In genomic region chr13:49460692-49461414, GRCm38 (mm10) we compare ENCODE assay signal across 12 mouse cellular contexts. TPM values are rescaled to one million over a fixed set of nuclear protein-coding genes. Genes with fewer than 3 reads are reported as not detected.
A peak's percentile ranks its signal among the peaks of the same experiment; 100 is the strongest.
DNase-seq lines count a peak whose midpoint lies in the region; ATAC-seq and TF ChIP-seq lines count a peak whose summit lies in the region.
"Had no signal": no experiment of that assay in that cellular context is flagged by ENCODE, and none has a peak within 500 bp of the region (broad histone marks: within the 10 kb centered on the region; RNA-seq: fewer than 3 reads in every experiment).

No protein-coding gene starts in this region.

- no peak for ATAC-seq in neural tube, embryonic 13.5 days (ENCODE audit: low read depth)
- peak; percentile 60 for ATAC-seq in limb, embryonic 14.5 days (ENCODE audit: low FRiP score, low read depth)
- ATAC-seq: liver, embryonic 12.5 days had no signal

- peaks cover 65% of the 10 kb centered on the region for H3K36me3 ChIP-seq in neural tube, embryonic 13.5 days
- H3K36me3 ChIP-seq in limb, embryonic 14.5 days (ENCODE audit: control insufficient read depth, insufficient read depth, low read length), result peaks cover 32% of the 10 kb centered on the region

- peak; percentile 56 for DNase-seq in heart, adult 8-10 months (ENCODE audit: low spot score)
- no peak for DNase-seq in heart, postnatal 36 days
- no peak for DNase-seq in neural tube, embryonic 10.5 days (ENCODE audit: extremely low spot score, low spot score)
- DNase-seq in limb, embryonic 14.5 days (ENCODE audit: low spot score), result peak; percentile 67
- peak; percentile 49 for DNase-seq in telencephalon, adult 2 months (ENCODE audit: low read depth, low spot score)
- no peak for DNase-seq in thymus, adult 18-20 months
- no peak for DNase-seq in thymus, postnatal 0 days (ENCODE audit: low spot score)

- WGBS in neural tube, embryonic 13.5 days, result 69% methylated on average over 5 of the region's 5 CpGs
- WGBS in limb, embryonic 14.5 days, result 70% methylated on average over 5 of the region's 5 CpGs

- H3K9me3 ChIP-seq in neural tube, embryonic 13.5 days, result no peaks in the 10 kb centered on the region
- no peaks in the 10 kb centered on the region for H3K9me3 ChIP-seq in limb, embryonic 14.5 days (ENCODE audit: control insufficient read depth, low read length)
- H3K9me3 ChIP-seq: liver, embryonic 12.5 days had no signal

- no peak overlapping the region for H3K4me2 ChIP-seq in neural tube, embryonic 13.5 days
- H3K4me2 ChIP-seq in limb, embryonic 14.5 days (replicated peaks; ENCODE audit: low read depth, low read length, severe bottlenecking), result no peak overlapping the region
- H3K4me2 ChIP-seq: liver, embryonic 12.5 days had no signal

- H3K27me3 ChIP-seq in neural tube, embryonic 13.5 days, result no peaks in the 10 kb centered on the region
- H3K27me3 ChIP-seq in limb, embryonic 14.5 days (ENCODE audit: control insufficient read depth, insufficient read depth, low read length), result no peaks in the 10 kb centered on the region
- H3K27me3 ChIP-seq: liver, embryonic 12.5 days had no signal

- no peak overlapping the region for H3K9ac ChIP-seq in neural tube, embryonic 13.5 days
- no peak overlapping the region for H3K9ac ChIP-seq in limb, embryonic 14.5 days (ENCODE audit: low read depth, low read length, severe bottlenecking)
- H3K9ac ChIP-seq: liver, embryonic 12.5 days had no signal

- H3K4me3 ChIP-seq in neural tube, embryonic 13.5 days, result no peak overlapping the region
- no peak overlapping the region for H3K4me3 ChIP-seq in limb, embryonic 14.5 days (replicated peaks; ENCODE audit: low read length)
- H3K4me3 ChIP-seq: erythroblast, embryonic 14.5 days; liver, embryonic 12.5 days had no signal

- intact Hi-C loops in heart, postnatal 36 days (cut with DNase I), result loop anchor here (2.0 kb wide), 1 partner anchor 44 kb away; the partner anchor contains the start of gene Ecm2

- TF ChIP-seq POLR2A in limb, embryonic 14.5 days (IDR thresholded peaks at IDR 0.05; ENCODE audit: borderline replicate concordance, extremely low read depth, insufficient read depth, insufficient read length), result no peak

- H3K4me1 ChIP-seq in neural tube, embryonic 13.5 days (replicated peaks), result no peaks in the 10 kb centered on the region
- peaks cover 14% of the 10 kb centered on the region for H3K4me1 ChIP-seq in limb, embryonic 14.5 days (ENCODE audit: control insufficient read depth, insufficient read depth, low read length)

- peak overlapping the region; percentile 49; the same call in 1 of the 2 replicates for H3K27ac ChIP-seq in neural tube, embryonic 13.5 days (replicated peaks)
- H3K27ac ChIP-seq in limb, embryonic 14.5 days (replicated peaks; ENCODE audit: low read depth, low read length), result peak overlapping the region; percentile 83
- H3K27ac ChIP-seq: liver, embryonic 12.5 days had no signal

RNA-seq across cellular contexts. Expression of gene Tes3-ps, which starts 32.3 kb away (rescaled TPM):
- total RNA-seq in heart, adult 8-10 months (2022), result 1 to 10 TPM in 2 of 4 experiments, under 1 TPM in 2; 0.73 to 1.3 (median 1.0) TPM
- total RNA-seq in heart, postnatal 36 days (2021), result 1 to 10 TPM; 1.1 to 1.5 TPM
- 0.68 and 0.75 TPM in 2 replicates for polyA plus RNA-seq in neural tube, embryonic 13.5 days (2015; fragmentation: Nextera tagmentation; extraction: Ambion mirVana)
- polyA plus RNA-seq in limb, embryonic 14.5 days (2012; rRNA removed), result 0.15 and 0.20 TPM in 2 replicates
- polyA plus RNA-seq in limb, embryonic 14.5 days (2014; fragmentation: Nextera tagmentation; extraction: Ambion mirVana), result 0.58 and 0.91 TPM in 2 replicates
- 0.77 and 1.4 TPM in 2 replicates for polyA plus RNA-seq in thymus, postnatal 0 days (2015; fragmentation: Nextera tagmentation; extraction: Ambion mirVana)
- polyA plus RNA-seq: spleen, adult 2 months had no signal

RNA-seq across cellular contexts. Expression of gene Ippk, which starts 39.8 kb away (rescaled TPM):
- total RNA-seq in heart, adult 8-10 months (2022), result 1 to 10 TPM; 5.5 to 7.5 (median 7.1) TPM
- 1 to 10 TPM; 6.5 TPM for total RNA-seq in heart, postnatal 36 days (2021)
- 12.5 and 13.4 TPM in 2 replicates for polyA plus RNA-seq in neural tube, embryonic 13.5 days (2015; fragmentation: Nextera tagmentation; extraction: Ambion mirVana)
- polyA plus RNA-seq in limb, embryonic 14.5 days (2012; rRNA removed), result 9.0 and 9.8 TPM in 2 replicates
- polyA plus RNA-seq in limb, embryonic 14.5 days (2014; fragmentation: Nextera tagmentation; extraction: Ambion mirVana), result 14.3 and 14.5 TPM in 2 replicates
- 13.5 and 15.2 TPM in 2 replicates for polyA plus RNA-seq in thymus, postnatal 0 days (2015; fragmentation: Nextera tagmentation; extraction: Ambion mirVana)

RNA-seq across cellular contexts. Expression of gene Ecm2, which starts 43.8 kb away (rescaled TPM):
- 10 to 100 TPM; 10.8 to 14.2 (median 11.6) TPM for total RNA-seq in heart, adult 8-10 months (2022)
- total RNA-seq in heart, postnatal 36 days (2021), result 10 to 100 TPM; 14.2 to 14.5 TPM
- polyA plus RNA-seq in neural tube, embryonic 13.5 days (2015; fragmentation: Nextera tagmentation; extraction: Ambion mirVana), result 1.0 and 1.7 TPM in 2 replicates
- 3.4 and 4.6 TPM in 2 replicates for polyA plus RNA-seq in limb, embryonic 14.5 days (2012; rRNA removed)
- polyA plus RNA-seq in limb, embryonic 14.5 days (2014; fragmentation: Nextera tagmentation; extraction: Ambion mirVana), result 2.5 and 2.8 TPM in 2 replicates
- polyA plus RNA-seq in thymus, postnatal 0 days (2015; fragmentation: Nextera tagmentation; extraction: Ambion mirVana), result 0.60 and 0.79 TPM in 2 replicates
- total RNA-seq: monocyte, adult 5-6 weeks had no signal
- polyA plus RNA-seq: erythroblast, embryonic 14.5 days had no signal

Comparison
In these comparisons a context has a peak if more than half of its experiments do, and no peak if none do; other contexts are left out.
1. DNase-seq: peak in heart, adult 8-10 months (single experiment), limb, embryonic 14.5 days (single experiment) and telencephalon, adult 2 months (single experiment); none in heart, postnatal 36 days (0 of 2), neural tube, embryonic 10.5 days (single experiment), thymus, adult 18-20 months (0 of 2) and thymus, postnatal 0 days (single experiment).